Mouse (Mus musculus) hindbrain, embryonic 12.5 days (tissue): Measurements from ENCODE around the gene Pimreg. TPM values are rescaled to one million over a fixed set of nuclear protein-coding genes. Genes with fewer than 3 reads are reported as not detected.

Source experiments
- ATAC-seq: fragments of 200-750 bp; cut with Nextera tagmentation; 2 replicates; pipeline ENCODE4 v1.8.0; 2017; ENCODE audit warnings: moderate TSS enrichment; ENCODE audit not compliant: low FRiP score
- H3K27ac ChIP-seq: fragments of 300-500 bp; sonication (generic); 2 replicates; pipeline ENCODE4 v1.5.1; 2016; ENCODE audit warnings: mild to moderate bottlenecking
- H3K27me3 ChIP-seq: fragments of 300-500 bp; sonication (generic); 2 replicates; pipeline ENCODE4 v1.6.1; 2016; ENCODE audit warnings: mild to moderate bottlenecking
- H3K36me3 ChIP-seq: fragments of 300-500 bp; sonication (generic); 2 replicates; pipeline ENCODE4 v1.6.1; 2016; ENCODE audit warnings: mild to moderate bottlenecking
- H3K4me1 ChIP-seq: fragments of 300-500 bp; sonication (generic); 2 replicates; pipeline ENCODE4 v1.6.1; 2016
- H3K4me2 ChIP-seq: fragments of 300-500 bp; sonication (generic); replicated peaks from 2 replicates; pipeline ENCODE4 v1.6.1; 2016; ENCODE audit warnings: mild to moderate bottlenecking
- H3K4me3 ChIP-seq: fragments of 300-500 bp; sonication (generic); 2 replicates; pipeline ENCODE4 v1.5.1; 2016; ENCODE audit warnings: mild to moderate bottlenecking
- H3K9ac ChIP-seq: fragments of 300-500 bp; sonication (generic); 2 replicates; pipeline ENCODE4 v1.6.1; 2016; ENCODE audit warnings: mild to moderate bottlenecking, moderate library complexity
- H3K9me3 ChIP-seq: fragments of 300-500 bp; sonication (generic); replicated peaks from 2 replicates; pipeline ENCODE4 v1.6.1; 2016; ENCODE audit warnings: mild to moderate bottlenecking
- WGBS: fragments of 180-500 bp; shearing (Covaris S2); methylation state at CpG from one replicate; pipeline ENCODE4 v1.1.7; 2016; 5-methylcytosine and 5-hydroxymethylcytosine counted together
- polyA plus RNA-seq: library from polyadenylated mRNA; unstranded; fragments of >200 nt; fragmentation: Nextera tagmentation; extraction: Ambion mirVana; gene quantifications from 2 replicates; pipeline ENCODE4 v1.2.1, GENCODE M21; 2016

Gene Pimreg
- polyA plus RNA-seq, 1 experiment from 2014 or later: 104 TPM

DNA sequence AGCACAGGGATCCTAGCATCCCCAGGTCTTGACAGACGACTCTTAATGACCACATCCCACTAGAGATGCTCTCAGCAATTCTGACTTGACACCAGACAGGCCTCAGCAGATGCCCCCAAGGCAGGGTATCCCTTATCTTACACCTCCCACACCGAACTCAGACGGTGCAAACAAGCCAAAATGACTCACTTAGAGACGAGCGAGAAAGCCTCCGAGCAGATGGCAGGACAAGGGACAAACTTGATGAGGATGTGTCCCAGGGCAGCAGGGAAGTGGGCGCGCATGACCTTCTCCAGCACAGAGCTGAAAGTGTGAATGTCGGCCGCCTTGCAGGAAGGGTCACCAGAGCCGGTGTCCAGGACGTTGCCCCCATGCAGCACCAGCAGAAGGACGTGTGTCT is 32.4 kb downstream of the Pimreg start:
- Histone ChIP-seq H3K9ac (no peak overlapping the region), H3K9me3 (no peaks in the 10 kb centered on the region), H3K36me3 (no peaks in the 10 kb centered on the region), H3K4me3 (no peak overlapping the region), H3K4me2 (no peak overlapping the region), H3K27ac (no peak overlapping the region), H3K27me3 (no peaks in the 10 kb centered on the region; the same call in 1 of the 2 replicates), H3K4me1 (0 out of 2 replicates have a peak, but pooled peaks cover 5% of the 10 kb centered on the region)
- ATAC-seq: no peak
- WGBS: 85% methylated on average over 13 of the region's 13 CpGs

DNA sequence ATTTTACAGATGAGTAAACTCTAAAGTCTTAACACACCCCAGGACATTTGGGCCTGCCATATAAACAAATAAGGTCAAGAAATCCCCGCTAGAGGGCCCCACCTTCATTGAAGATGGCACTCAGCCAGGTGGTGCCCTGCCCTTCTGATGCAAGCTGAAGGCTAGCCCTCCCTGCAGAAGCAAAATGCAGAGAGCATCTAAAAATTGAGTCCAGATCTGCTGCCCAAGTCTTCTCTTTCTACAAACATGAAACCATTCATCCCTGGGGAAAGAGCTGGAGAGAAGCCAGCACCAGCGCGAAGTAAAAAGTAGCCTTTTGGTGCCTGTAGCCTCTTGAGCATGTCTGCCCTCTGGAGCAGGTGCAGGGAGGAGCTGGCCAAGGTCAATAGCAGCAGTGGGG is 36.2 kb downstream of the Pimreg start:
- Histone ChIP-seq H3K36me3 (no peaks in the 10 kb centered on the region), H3K27ac (no peak overlapping the region), H3K4me1 (no peaks in the 10 kb centered on the region), H3K27me3 (no peaks in the 10 kb centered on the region; the same call in 1 of the 2 replicates), H3K4me3 (no peak overlapping the region), H3K9ac (no peak overlapping the region), H3K4me2 (no peak overlapping the region), H3K9me3 (no peaks in the 10 kb centered on the region)
- no peak for ATAC-seq
- 51% methylated on average over 3 of the region's 3 CpGs for WGBS

DNA sequence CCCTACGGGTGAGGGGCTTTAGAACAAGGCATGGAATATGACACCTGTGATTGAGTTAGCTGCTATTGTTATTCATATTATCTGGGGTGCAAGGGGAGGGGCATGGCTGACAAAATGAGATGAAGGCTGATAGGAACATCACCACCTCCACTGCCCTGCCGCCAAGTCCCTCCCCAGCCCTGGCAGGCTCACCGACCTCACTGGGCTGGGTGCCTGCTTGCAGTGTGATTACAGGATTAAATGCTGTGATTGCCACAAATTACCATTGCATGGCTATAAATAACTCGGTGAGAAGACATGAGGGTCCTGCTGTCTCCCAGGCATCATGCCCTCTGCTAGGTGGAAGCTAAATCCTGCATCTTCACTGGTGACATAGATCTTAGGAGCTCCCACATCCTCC is 36.8 kb downstream of the Pimreg start:
- Histone ChIP-seq H3K27me3 (no peaks in the 10 kb centered on the region; the same call in 1 of the 2 replicates), H3K4me1 (no peaks in the 10 kb centered on the region), H3K36me3 (no peaks in the 10 kb centered on the region), H3K4me3 (no peak overlapping the region), H3K4me2 (no peak overlapping the region), H3K9ac (no peak overlapping the region), H3K27ac (no peak overlapping the region), H3K9me3 (no peaks in the 10 kb centered on the region)
- 51% methylated on average over 4 of the region's 4 CpGs for WGBS
- ATAC-seq: no peak

DNA sequence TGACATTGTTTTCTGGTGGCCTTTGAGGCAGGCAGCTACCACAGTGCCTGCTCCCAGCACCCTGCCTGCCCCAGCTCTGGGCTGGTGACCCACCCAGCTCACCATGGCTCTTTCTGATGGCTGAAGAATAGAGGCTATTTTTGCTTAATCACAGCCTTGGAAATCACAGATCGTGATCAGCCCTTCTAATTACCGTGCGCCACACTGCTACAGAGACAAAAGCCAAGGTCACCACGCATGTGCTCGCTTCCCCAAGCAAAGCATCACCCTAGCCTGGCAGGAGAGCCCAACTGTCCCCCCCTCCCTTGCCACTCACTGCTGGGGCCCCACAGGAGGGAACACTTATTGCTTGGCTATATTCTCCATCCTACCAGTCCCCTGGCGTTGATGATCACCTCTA is 38.6 kb downstream of the Pimreg start:
- ATAC-seq: no peak

DNA sequence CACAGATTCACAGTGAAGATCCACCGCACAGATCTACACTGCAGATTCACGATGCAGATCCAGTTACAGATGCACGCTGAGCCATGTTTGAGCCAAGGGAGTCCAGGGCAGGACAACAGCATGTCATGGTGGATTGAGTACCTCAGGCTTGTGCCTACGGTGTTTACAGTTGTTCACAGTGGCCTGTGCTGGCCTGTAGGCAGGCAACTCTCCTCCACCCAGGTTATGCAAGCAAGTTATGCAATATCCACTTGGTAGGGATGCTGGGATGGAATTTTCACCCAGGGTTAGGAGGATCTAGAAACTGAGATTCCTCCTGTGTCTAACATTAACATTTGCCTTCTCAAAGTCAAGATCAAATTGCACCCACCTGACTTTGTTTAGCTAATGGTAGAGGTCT is 40.8 kb downstream of the Pimreg start:
- Histone ChIP-seq H3K27ac (no peak overlapping the region), H3K36me3 (no peaks in the 10 kb centered on the region), H3K4me1 (peaks cover 10% of the 10 kb centered on the region), H3K4me3 (no peak overlapping the region), H3K9me3 (no peaks in the 10 kb centered on the region), H3K4me2 (no peak overlapping the region), H3K27me3 (no peaks in the 10 kb centered on the region), H3K9ac (no peak overlapping the region)
- ATAC-seq: no peak
- WGBS: 96% methylated on average over 4 of the region's 4 CpGs

More for the DNA sequence above, 38.6 kb downstream of the Pimreg start:
- no peak overlapping the region for H3K27ac ChIP-seq
- H3K4me3 ChIP-seq: no peak overlapping the region
- 58% methylated on average over 6 of the region's 6 CpGs for WGBS
- H3K27me3 ChIP-seq: no peaks in the 10 kb centered on the region
- H3K36me3 ChIP-seq: no peaks in the 10 kb centered on the region
- H3K4me2 ChIP-seq: no peak overlapping the region
- H3K9ac ChIP-seq: no peak overlapping the region
- H3K4me1 ChIP-seq: no peaks in the 10 kb centered on the region
- H3K9me3 ChIP-seq: no peaks in the 10 kb centered on the region

DNA sequence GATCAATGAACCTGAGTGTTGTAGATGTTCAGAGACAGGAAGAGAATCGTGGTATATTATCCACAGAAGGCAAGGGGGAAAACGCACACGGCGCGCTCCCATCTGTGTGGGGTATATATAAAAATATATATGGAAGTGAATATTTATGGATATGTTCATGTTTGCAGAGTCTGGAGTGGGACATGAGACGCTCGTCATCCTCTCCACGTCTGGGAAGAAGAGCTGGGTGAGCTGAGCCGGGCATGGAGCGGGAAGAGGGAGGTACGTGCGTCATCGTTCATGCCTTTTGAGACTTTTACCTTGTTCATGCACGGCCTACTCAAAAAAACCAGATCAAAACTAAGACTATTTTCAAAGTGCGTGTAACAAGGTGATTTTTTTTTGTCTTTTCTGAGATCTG is 42.5 kb downstream of the Pimreg start:
- H3K9me3 ChIP-seq: no peaks in the 10 kb centered on the region
- H3K4me1 ChIP-seq: peaks cover 10% of the 10 kb centered on the region
- no peak overlapping the region for H3K9ac ChIP-seq
- no peak overlapping the region for H3K4me2 ChIP-seq
- H3K4me3 ChIP-seq: no peak overlapping the region
- no peaks in the 10 kb centered on the region for H3K27me3 ChIP-seq
- H3K36me3 ChIP-seq: no peaks in the 10 kb centered on the region
- WGBS: 92% methylated on average over 15 of the region's 15 CpGs
- ATAC-seq: no peak
- H3K27ac ChIP-seq: no peak overlapping the region

DNA sequence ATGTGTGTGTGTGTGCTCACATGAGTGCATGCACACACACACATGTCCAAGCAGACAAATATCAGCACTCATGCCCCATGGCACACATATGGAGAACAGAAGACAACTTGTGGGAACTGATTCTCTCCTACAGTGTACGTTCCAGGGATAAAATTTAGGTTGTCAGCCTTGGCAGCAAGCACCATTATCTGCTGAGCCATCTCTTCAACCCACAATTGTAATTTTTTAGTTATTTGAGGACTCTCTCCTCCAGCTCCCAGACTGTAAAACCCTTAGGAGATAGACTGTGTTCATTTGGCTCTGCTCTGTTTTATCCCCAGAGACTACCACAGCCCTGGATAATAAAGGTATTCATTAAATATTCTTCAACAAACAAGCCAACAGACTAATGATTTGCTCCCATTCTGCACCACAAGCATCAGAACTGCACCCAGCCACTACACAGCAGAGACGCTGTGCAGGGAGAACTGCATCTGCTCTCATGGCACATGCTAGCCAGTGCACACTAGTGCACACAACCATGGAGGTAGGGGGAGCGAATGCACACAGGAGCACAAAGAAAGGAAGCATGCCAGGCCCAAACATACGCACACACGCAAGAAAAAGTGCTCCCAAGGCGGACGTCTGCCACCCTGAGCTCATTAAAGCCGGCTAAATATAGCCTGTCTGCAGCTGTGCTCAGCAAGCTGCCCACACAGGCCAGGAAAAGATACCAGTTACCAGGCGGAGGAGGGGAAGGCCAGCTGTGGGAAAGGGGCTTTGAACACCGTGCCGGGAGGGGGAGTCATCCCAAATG is 44.6 kb downstream of the Pimreg start:
- ATAC-seq: peak; percentile 75
- H3K27me3 ChIP-seq: no peaks in the 10 kb centered on the region
- no peak overlapping the region for H3K4me3 ChIP-seq
- peaks cover 10% of the 10 kb centered on the region for H3K4me1 ChIP-seq
- no peaks in the 10 kb centered on the region for H3K9me3 ChIP-seq
- H3K9ac ChIP-seq: peak overlapping the region; percentile 29; the same call in 1 of the 2 replicates
- H3K27ac ChIP-seq: peak overlapping the region; percentile 79
- H3K4me2 ChIP-seq: no peak overlapping the region
- WGBS: 43% methylated on average over 11 of the region's 11 CpGs
- H3K36me3 ChIP-seq: no peaks in the 10 kb centered on the region

DNA sequence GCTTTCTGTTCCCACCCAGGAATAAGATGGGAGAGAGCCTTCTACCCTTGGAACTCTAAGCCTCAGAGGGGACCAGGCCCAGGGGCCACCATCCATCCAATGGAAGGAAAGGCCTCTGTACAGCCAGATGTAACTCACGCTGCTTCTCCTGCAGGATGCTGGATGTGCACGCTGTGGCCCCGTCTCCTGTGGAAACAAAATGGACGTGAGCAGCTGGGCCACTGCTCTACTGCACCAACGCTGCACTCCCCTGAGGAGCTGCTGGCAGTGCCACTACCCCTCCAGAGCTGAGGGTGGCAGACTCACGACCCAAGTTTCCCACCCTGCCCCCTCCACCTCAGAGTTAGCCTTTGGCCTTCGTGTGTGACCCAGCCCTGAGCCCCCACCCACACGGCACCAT is 50.6 kb downstream of the Pimreg start:
- no peak for ATAC-seq
- H3K4me3 ChIP-seq: no peak overlapping the region

DNA sequence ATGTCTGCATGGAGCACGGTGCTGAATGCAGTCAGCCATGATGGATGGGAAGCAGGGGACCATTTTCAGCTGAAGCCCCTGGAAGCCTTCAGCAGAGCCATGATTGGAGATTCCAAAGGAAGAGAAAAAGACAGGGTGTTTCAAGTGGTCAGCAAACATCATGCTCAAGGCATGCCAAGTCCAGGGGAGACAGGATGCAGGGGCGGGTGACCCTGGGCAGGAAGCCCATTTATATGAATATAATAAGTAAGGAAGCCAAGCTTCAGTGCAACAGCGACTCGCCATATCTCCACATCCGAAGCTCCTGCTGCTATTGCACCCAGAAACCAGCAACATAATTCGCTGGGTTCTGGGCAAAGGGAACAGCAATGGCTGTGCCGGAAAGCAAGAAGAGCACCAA is 52.6 kb downstream of the Pimreg start:
- no peak overlapping the region for H3K27ac ChIP-seq
- WGBS: 80% methylated on average over 7 of the region's 7 CpGs
- no peak overlapping the region for H3K4me3 ChIP-seq
- H3K27me3 ChIP-seq: no peaks in the 10 kb centered on the region
- no peaks in the 10 kb centered on the region for H3K36me3 ChIP-seq
- no peak overlapping the region for H3K9ac ChIP-seq
- H3K4me2 ChIP-seq: no peak overlapping the region
- H3K4me1 ChIP-seq: peaks cover 6% of the 10 kb centered on the region
- ATAC-seq: no peak
- no peaks in the 10 kb centered on the region for H3K9me3 ChIP-seq

More for the DNA sequence above, 50.6 kb downstream of the Pimreg start:
- no peaks in the 10 kb centered on the region for H3K36me3 ChIP-seq
- H3K9me3 ChIP-seq: no peaks in the 10 kb centered on the region
- H3K27me3 ChIP-seq: no peaks in the 10 kb centered on the region
- peaks cover 6% of the 10 kb centered on the region for H3K4me1 ChIP-seq
- no peak overlapping the region for H3K9ac ChIP-seq
- no peak overlapping the region for H3K4me2 ChIP-seq
- no peak overlapping the region for H3K27ac ChIP-seq
- WGBS: 68% methylated on average over 8 of the region's 8 CpGs

DNA sequence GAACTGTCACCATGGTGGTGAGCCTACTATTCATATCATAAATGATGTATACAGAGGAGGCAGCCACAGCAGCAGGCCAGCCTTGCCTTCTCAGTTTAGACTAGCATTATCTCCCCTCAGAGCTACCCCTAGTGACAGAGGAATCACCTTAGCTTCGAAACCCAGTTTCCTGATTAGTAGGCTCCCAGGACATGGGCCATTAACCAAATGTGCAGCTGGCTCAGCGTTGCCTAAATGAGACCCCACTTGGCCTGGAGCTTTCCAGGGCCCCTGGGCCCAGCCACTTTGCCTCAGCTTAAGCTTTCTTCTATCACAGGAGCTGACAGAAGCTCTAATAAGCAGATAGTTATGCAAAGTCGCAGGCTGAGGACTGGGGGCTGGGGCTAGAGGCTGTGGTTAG is 54.2 kb downstream of the Pimreg start:
- Histone ChIP-seq H3K4me3 (no peak overlapping the region), H3K4me1 (peaks cover 6% of the 10 kb centered on the region), H3K4me2 (no peak overlapping the region), H3K9me3 (no peaks in the 10 kb centered on the region), H3K27ac (peak overlapping the region; percentile 37), H3K36me3 (no peaks in the 10 kb centered on the region), H3K9ac (no peak overlapping the region), H3K27me3 (no peaks in the 10 kb centered on the region)
- peak; percentile 46; the same call in 1 of the 2 replicates for ATAC-seq
- 56% methylated on average over 3 of the region's 3 CpGs for WGBS

Other genes with a start within 250 kb of the Pimreg start
- 0.25 and 0.40 TPM in 2 replicates for gene Aipl1, start 4.5 kb upstream of the Pimreg start, polyA plus RNA-seq
- gene Pitpnm3, start 93.7 kb downstream of the Pimreg start, polyA plus RNA-seq: 1.1 and 1.8 TPM in 2 replicates
- gene Gm43951, start 164.8 kb downstream of the Pimreg start, polyA plus RNA-seq: 0.91 and 1.1 TPM in 2 replicates
- gene 4933427D14Rik, start 165.4 kb downstream of the Pimreg start, polyA plus RNA-seq: 19.6 and 19.9 TPM in 2 replicates
- gene Txndc17, start 165.5 kb downstream of the Pimreg start, polyA plus RNA-seq: 159 and 167 TPM in 2 replicates
- gene Med31, start 173.6 kb downstream of the Pimreg start, polyA plus RNA-seq: 49.6 and 57.6 TPM in 2 replicates
- 0.36 and 0.52 TPM in 2 replicates for gene Slc13a5, start 225.2 kb downstream of the Pimreg start, polyA plus RNA-seq